Mouse (Mus musculus) brown adipose tissue, adult 24 weeks (tissue): ENCODE results near the gene Timm29. TPM values are rescaled to one million over a fixed set of nuclear protein-coding genes. Genes with fewer than 3 reads are reported as not detected.
"Not testable (repeated sequence)": the region's sequence is repeated elsewhere in the genome, so short reads cannot be mapped to it uniquely, and the experiment has no call there.

ENCODE experiments used
- H3K27ac ChIP-seq: fragments of 200-500 bp; replicated peaks from 2 replicates; pipeline ENCODE4 v1.5.1; 2012; ENCODE audit warnings: low read depth, mild to moderate bottlenecking, low read length
- H3K4me1 ChIP-seq: fragments of 200-500 bp; 2 replicates; pipeline ENCODE4 v1.6.1; 2012; ENCODE audit warnings: low read length, mixed read lengths; ENCODE audit not compliant: control insufficient read depth, insufficient read depth, insufficient read length
- H3K4me3 ChIP-seq: fragments of 200-500 bp; 2 replicates; pipeline ENCODE4 v1.5.1; 2012; ENCODE audit warnings: low read depth, mild to moderate bottlenecking, low read length, moderate library complexity; ENCODE audit not compliant: insufficient read depth
- polyA plus RNA-seq: library from polyadenylated mRNA; stranded (reverse); fragments of >200 nt; gene quantifications from 2 replicates; pipeline ENCODE4 v1.2.4, GENCODE M21; 2012; ENCODE audit not compliant: missing spikeins, insufficient read depth, insufficient read length

Gene Timm29
- polyA plus RNA-seq, 1 experiment = 31.1 TPM

GRCm38 (mm10) chr9:21594350-21594749 lies 1.8 kb downstream of the Timm29 start:
- not testable (repeated sequence) for H3K27ac ChIP-seq, H3K4me1 ChIP-seq
- 0 out of 2 replicates have a peak overlapping the region, but pooled peaks have one; percentile 2 for H3K4me3 ChIP-seq

GRCm38 (mm10) chr9:21594838-21595237 lies 2.3 kb downstream of the Timm29 start:
- Histone ChIP-seq H3K4me1 (peaks cover 5% of the 10 kb centered on the region), H3K4me3 (no peak overlapping the region), H3K27ac (no peak overlapping the region)

GRCm38 (mm10) chr9:21598198-21598597 lies 5.7 kb downstream of the Timm29 start:
- no peak overlapping the region for H3K4me3 ChIP-seq
- no peaks in the 10 kb centered on the region; the same call in 1 of the 2 replicates for H3K4me1 ChIP-seq
- no peak overlapping the region for H3K27ac ChIP-seq

GRCm38 (mm10) chr9:21600186-21600585 lies 7.7 kb downstream of the Timm29 start:
- Histone ChIP-seq H3K27ac (no peak overlapping the region), H3K4me3 (no peak overlapping the region), H3K4me1 (no peaks in the 10 kb centered on the region)

GRCm38 (mm10) chr9:21601073-21601472 lies 8.6 kb downstream of the Timm29 start:
- no peaks in the 10 kb centered on the region for H3K4me1 ChIP-seq
- no peak overlapping the region for H3K27ac ChIP-seq

GRCm38 (mm10) chr9:21601722-21602399 lies 9.3 kb downstream of the Timm29 start:
- Histone ChIP-seq H3K4me3 (no peak overlapping the region), H3K4me1 (no peaks in the 10 kb centered on the region), H3K27ac (no peak overlapping the region)

More at GRCm38 (mm10) chr9:21601073-21601472, 8.6 kb downstream of the Timm29 start:
- no peak overlapping the region for H3K4me3 ChIP-seq

- Histone ChIP-seq H3K4me3 (no peak overlapping the region), H3K27ac (no peak overlapping the region), H3K4me1 (no peaks in the 10 kb centered on the region)
Measured at GRCm38 (mm10) chr9:21604119-21604518, 11.6 kb downstream of the Timm29 start.

GRCm38 (mm10) chr9:21605865-21606264 lies 13.3 kb downstream of the Timm29 start:
- no peaks in the 10 kb centered on the region for H3K4me1 ChIP-seq
- H3K27ac ChIP-seq = no peak overlapping the region
- no peak overlapping the region for H3K4me3 ChIP-seq

- no peak overlapping the region for H3K4me3 ChIP-seq
- H3K27ac ChIP-seq = no peak overlapping the region
Measured at GRCm38 (mm10) chr9:21606648-21607047, 14.1 kb downstream of the Timm29 start.

GRCm38 (mm10) chr9:21609861-21610260 lies 17.3 kb downstream of the Timm29 start:
- H3K4me3 ChIP-seq = no peak overlapping the region
- H3K27ac ChIP-seq = no peak overlapping the region
- H3K4me1 ChIP-seq = no peaks in the 10 kb centered on the region

More at GRCm38 (mm10) chr9:21606648-21607047, 14.1 kb downstream of the Timm29 start:
- H3K4me1 ChIP-seq = no peaks in the 10 kb centered on the region

- H3K4me1 ChIP-seq = peaks cover 8% of the 10 kb centered on the region; the same call in 1 of the 2 replicates
- peak overlapping the region; percentile 71 for H3K27ac ChIP-seq
- H3K4me3 ChIP-seq = peak overlapping the region; percentile 74
Measured at GRCm38 (mm10) chr9:21614864-21615616, 22.5 kb downstream of the Timm29 start.

- Histone ChIP-seq H3K4me3 (peak within 1 kb of the TSS; percentile 96), H3K27ac (peak within 1 kb of the TSS; percentile 94), H3K4me1 (peaks cover 8% of the 10 kb centered on the region; the same call in 1 of the 2 replicates)
Measured at GRCm38 (mm10) chr9:21615617-21616231, 23.2 kb downstream of the Timm29 start, which contains the start of gene Smarca4. TSS of gene Smarca4 (plus strand) at chr9:21616169.

GRCm38 (mm10) chr9:21616232-21616781 lies 23.8 kb downstream of the Timm29 start:
- Histone ChIP-seq H3K4me3 (peak overlapping the region; percentile 96), H3K27ac (peak overlapping the region; percentile 94), H3K4me1 (peaks cover 8% of the 10 kb centered on the region; the same call in 1 of the 2 replicates)

GRCm38 (mm10) chr9:21617066-21617465 lies 24.5 kb downstream of the Timm29 start:
- Histone ChIP-seq H3K27ac (peak overlapping the region; percentile 94), H3K4me3 (peak overlapping the region; percentile 96), H3K4me1 (peaks cover 8% of the 10 kb centered on the region; the same call in 1 of the 2 replicates)

GRCm38 (mm10) chr9:21620229-21620628 lies 27.7 kb downstream of the Timm29 start:
- peaks cover 8% of the 10 kb centered on the region; the same call in 1 of the 2 replicates for H3K4me1 ChIP-seq
- no peak overlapping the region for H3K4me3 ChIP-seq
- H3K27ac ChIP-seq = no peak overlapping the region
